Mouse (Mus musculus) ovary, postnatal 14 days (tissue): ENCODE measurements around the gene Scarf1.
"Not testable (repeated sequence)": the region's sequence is repeated elsewhere in the genome, so short reads cannot be mapped to it uniquely, and the experiment has no call there.

Experiments used
- DNase-seq: peaks from one replicate; pipeline ENCODE4 v3.0.0; 2022; ENCODE audit warnings: low spot score

Gene Scarf1

GRCm38 (mm10) chr11:75537491-75538183 lies 24.3 kb downstream of the Scarf1 start:
- DNase-seq = no peak

DNA sequence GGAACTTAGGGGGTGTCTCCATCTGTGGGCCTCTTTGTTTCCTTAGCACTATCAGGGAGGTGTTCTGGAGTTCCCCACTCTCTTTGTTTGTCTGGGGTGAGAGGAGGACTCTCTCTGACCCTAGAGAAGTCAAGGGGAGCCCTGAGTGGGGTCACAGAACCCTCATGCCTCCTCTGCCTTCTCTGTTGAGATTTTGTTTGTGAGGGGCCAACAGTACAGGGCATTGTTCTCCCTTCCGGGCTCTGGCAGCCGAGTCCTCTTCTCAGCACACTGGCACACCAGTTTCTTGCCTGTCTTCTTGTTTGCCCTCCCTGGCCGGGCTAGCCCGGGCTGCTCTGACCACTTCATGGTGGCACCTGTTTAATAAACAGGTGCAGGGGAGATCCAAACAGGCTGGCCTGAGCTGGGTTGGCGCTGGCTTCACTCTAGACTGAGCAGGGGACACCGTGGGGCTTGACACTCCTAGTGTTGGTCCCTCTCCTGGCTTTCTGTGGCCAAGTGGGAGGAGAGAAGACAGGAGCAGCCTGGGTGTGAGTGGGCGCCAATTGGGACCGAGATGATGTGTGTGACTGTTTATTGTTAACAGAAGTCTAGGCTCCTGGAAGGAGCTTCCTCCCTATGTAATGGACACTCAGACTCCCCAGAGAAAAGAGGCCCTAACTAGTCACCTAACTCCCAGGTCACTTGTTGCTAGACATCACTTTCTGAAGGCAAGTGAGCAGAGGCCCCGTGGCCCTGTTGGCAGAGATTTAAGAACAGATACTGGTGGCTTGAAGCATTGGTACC lies 25.0 kb downstream of the Scarf1 start:
- DNase-seq = no peak

DNA sequence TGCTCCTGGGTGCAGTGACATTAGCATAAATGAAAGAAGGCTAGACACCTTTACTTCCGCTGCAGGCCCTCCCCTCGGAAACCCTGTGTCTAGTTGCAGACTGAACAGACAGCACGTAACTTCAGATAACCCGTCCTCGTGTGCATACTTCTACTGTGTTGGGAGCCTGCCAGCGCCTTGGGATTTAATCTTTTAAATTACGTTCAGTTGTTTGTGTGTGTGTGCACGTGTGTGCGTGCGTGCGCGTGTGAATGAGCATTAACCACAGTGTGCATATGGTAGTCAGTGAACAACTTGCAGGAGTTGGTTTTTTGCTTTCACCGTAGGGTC lies 25.6 kb downstream of the Scarf1 start:
- DNase-seq = no peak

- DNase-seq = no peak
Observed at GRCm38 (mm10) chr11:75540209-75540608, 26.9 kb downstream of the Scarf1 start.

- no peak for DNase-seq
Observed at GRCm38 (mm10) chr11:75540710-75541581, 27.6 kb downstream of the Scarf1 start.

GRCm38 (mm10) chr11:75544713-75545112 lies 31.4 kb downstream of the Scarf1 start:
- no peak for DNase-seq

DNA sequence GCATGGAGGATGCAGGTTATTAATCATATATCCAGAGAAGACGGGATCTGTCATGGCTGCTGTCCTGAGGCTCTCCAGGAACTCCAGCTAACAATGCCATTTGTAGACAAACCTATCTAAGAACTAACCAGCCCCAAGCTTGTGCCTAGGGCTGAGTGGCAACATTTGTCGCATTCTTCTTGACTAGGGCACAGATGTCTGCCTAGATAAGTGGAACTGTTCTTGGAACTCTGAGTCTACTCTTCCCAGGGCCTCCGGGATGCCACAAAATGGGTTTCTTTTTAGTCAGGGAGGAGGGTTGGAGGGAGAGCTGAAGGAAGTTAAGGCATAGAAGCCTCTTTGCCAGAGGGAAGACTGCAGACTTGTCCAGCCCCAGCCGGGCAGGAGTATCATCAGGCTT lies 32.7 kb downstream of the Scarf1 start:
- DNase-seq = no peak

- no peak for DNase-seq
Observed at GRCm38 (mm10) chr11:75549658-75550111, 36.3 kb downstream of the Scarf1 start.

DNA sequence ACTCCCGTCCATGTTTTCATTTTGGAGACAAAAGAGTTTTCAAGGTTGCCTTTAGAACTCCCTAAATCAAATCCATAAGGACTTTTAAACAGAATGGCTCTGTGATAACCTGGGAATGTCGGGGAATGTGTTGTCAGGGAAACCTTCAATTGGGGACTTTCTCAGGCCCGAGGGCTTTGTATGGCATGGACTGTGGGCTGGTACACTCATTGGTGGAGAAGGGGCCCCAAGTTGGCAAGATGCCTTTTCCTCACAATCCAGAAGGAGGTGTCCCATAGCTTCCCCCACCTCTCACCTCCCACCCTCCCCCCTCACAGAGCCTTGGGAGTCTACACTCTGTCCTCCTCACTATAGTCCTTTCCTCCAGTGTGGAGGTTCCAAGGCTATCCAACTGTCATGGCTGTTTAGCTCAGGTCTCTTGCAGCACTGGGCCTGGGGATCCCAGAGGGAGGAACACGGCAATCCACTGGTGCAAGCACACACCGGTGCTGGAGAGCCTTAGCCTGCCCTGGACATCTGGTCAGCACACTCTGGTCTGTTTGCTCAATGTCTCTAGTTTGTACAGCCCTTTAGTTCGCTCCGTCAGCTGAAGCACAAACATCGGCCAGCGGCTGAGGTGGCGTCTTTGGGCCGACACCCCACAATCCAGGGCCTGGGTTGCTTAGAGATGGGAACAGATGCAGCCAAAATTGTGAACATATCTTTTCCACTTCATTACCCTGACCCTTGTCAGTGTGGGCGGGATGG lies 37.0 kb downstream of the Scarf1 start:
- no peak for DNase-seq

- DNase-seq = no peak
Observed at GRCm38 (mm10) chr11:75551321-75551720, 38.0 kb downstream of the Scarf1 start.

- no peak for DNase-seq
Observed at GRCm38 (mm10) chr11:75551961-75552441, 38.7 kb downstream of the Scarf1 start.

GRCm38 (mm10) chr11:75552906-75553482 lies 39.7 kb downstream of the Scarf1 start:
- no peak for DNase-seq

GRCm38 (mm10) chr11:75556006-75556405 lies 42.7 kb downstream of the Scarf1 start:
- not testable (repeated sequence) for DNase-seq

- DNase-seq = no peak
Observed at GRCm38 (mm10) chr11:75557142-75557541, 43.8 kb downstream of the Scarf1 start.

- no peak for DNase-seq
Observed at GRCm38 (mm10) chr11:75558101-75558500, 44.8 kb downstream of the Scarf1 start.

GRCm38 (mm10) chr11:75559870-75560504 lies 46.6 kb downstream of the Scarf1 start:
- no peak for DNase-seq

DNA sequence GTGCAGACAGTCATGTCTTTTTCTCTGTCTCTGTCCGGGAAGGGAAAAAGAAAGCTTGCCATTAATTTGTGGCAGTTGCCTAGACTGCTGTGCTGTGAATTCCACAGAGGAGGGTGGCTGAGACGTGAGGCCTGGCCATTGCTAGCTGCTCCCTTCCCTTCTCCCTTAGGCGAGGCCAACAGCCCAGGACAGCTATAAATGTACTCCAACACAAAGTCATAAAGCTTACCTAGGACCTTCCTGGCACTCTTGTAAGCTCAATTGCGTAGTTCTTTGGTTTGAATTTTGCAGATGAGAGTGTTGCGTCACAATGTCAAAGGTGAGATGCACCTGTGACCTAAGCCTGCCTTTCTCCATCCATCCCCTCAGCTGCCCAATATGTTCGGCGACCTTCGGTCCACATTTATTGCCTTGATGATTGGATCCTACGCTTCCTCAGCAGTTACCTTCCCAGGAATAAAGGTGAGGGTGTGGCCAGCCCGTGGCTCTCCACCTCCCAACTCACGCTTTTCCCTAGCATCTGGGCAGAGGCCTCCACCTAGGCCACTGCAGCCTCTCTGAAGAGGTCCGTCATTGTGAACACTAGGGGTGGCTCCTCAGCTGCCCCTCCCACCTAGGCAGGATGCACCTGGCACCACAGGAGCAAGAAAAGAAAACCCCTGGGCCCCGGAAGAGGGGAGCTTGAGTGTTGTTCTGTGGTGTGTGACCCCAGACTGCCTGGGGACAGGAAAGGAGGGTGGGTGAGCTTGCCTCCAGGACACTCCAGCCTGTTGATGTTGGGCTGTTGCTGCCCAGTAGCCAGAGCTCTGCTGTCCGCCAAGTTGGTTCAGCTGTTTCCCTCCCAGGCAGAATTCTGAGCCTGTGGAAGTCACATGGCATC lies 47.4 kb downstream of the Scarf1 start:
- DNase-seq = no peak

GRCm38 (mm10) chr11:75561410-75561791 lies 48.1 kb downstream of the Scarf1 start:
- DNase-seq = no peak

- DNase-seq = no peak
Observed at GRCm38 (mm10) chr11:75562840-75563239, 49.5 kb downstream of the Scarf1 start.
